Mouse (Mus musculus) brain, embryonic 14.5 days (tissue): ENCODE measurements at regions not wholly inside any gene's neighbourhood (a gene's known extent, or its start where the extent isn't known, plus 50 kb on each side); places are given as distances from the start of the nearest gene placed in this dataset.

Experiments used
- DNase-seq: peaks from one replicate; pipeline ENCODE4 v3.0.0-alpha.2; 2011; ENCODE audit warnings: low read depth
- CTCF ChIP-seq: fragments of 200-500 bp; IDR thresholded peaks from 2 replicates; pipeline ENCODE4 v1.5.1; 2012; ENCODE audit warnings: inconsistent platforms, mild to moderate bottlenecking, moderate library complexity, borderline replicate concordance; ENCODE audit not compliant: insufficient read depth, insufficient read length; ENCODE audit errors: extremely low read depth
- POLR2A ChIP-seq: fragments of 200-500 bp; IDR thresholded peaks from 2 replicates; pipeline ENCODE4 v1.6.1; 2012; ENCODE audit warnings: mild to moderate bottlenecking, inconsistent platforms, borderline replicate concordance; ENCODE audit not compliant: poor library complexity, insufficient read depth, insufficient read length, severe bottlenecking; ENCODE audit errors: extremely low read depth

DNA sequence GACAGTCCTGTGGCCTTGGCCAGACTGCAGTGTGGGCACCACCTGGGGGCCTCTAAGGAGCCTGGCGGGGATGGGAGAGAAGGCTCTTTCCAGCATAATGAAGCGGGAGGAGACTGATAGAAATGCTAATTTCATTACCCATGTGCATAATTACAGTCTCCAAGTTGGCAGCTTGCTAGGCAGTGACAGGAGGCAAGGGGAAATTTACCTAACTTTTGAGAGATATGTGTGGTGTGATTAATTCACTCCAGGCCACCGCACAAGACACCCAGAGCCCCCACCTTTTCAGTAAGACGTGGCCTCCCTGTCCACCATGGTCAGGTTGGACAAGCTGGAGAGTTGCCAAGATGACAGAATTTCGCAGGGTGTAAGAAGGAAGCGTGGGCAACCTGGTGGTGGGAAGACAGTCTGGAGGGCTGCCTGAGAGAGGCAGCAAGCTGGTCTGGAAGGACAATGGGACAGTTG is 55.8 kb upstream of the Gm26897 start:
- TF ChIP-seq POLR2A (no peak), CTCF (peak; percentile 9; the same call in 1 of the 2 replicates)
- peak; percentile 95 for DNase-seq

GRCm38 (mm10) chr5:111678496-111678895 is 55.2 kb upstream of the Gm26897 start:
- peak; percentile 85 for DNase-seq
- TF ChIP-seq POLR2A (no peak), CTCF (no peak)

GRCm38 (mm10) chr5:111681362-111682028 is 52.2 kb upstream of the Gm26897 start:
- DNase-seq: peak; percentile 92
- no peak for TF ChIP-seq CTCF
- TF ChIP-seq POLR2A: no peak

GRCm38 (mm10) chr5:111682899-111683298 is 50.8 kb upstream of the Gm26897 start:
- no peak for DNase-seq
- TF ChIP-seq CTCF (peak; percentile 44; the same call in 1 of the 2 replicates), POLR2A (no peak)
